Mouse (Mus musculus) MEL (cell line): ENCODE measurements around the gene Kcnh6. TPM values are rescaled to one million over a fixed set of nuclear protein-coding genes. Genes with fewer than 3 reads are reported as not detected.
A peak's percentile ranks its signal among the peaks of the same experiment; 100 is the strongest.

Source experiments
- DNase-seq: peaks from one replicate; pipeline ENCODE4 v3.0.0; 2011; ENCODE audit warnings: low read depth, low spot score
- H3K27ac ChIP-seq: 2 replicates; pipeline ENCODE4 v1.5.1; 2012; ENCODE audit warnings: low read depth, mild to moderate bottlenecking, control low read depth, low read length, moderate library complexity; ENCODE audit not compliant: control insufficient read depth
- H3K27me3 ChIP-seq, 2 experiments: fragments of 150-350 bp in 1 of 2; sonication (generic) in 1 of 2; 2 replicates each; pipeline ENCODE4 v1.6.1; 2012; ENCODE audit warnings: low read length in 2 of 2, mild to moderate bottlenecking in 2 of 2, improper control_type of control experiment in 1 of 2, moderate library complexity in 1 of 2; ENCODE audit not compliant: insufficient read depth in 2 of 2, control insufficient read depth in 1 of 2
- H3K36me3 ChIP-seq, 2 experiments: 2 replicates each; pipeline ENCODE4 v1.6.1; 2012 to 2014; ENCODE audit warnings: low read length in 2 of 2, improper control_type of control experiment in 1 of 2, inconsistent platforms in 1 of 2, mild to moderate bottlenecking in 1 of 2; ENCODE audit not compliant: insufficient read depth in 2 of 2, control insufficient read depth in 1 of 2
- H3K4me1 ChIP-seq, 2 experiments: fragments of 150-350 bp in 1 of 2; sonication (generic) in 1 of 2; 2 replicates each; pipeline ENCODE4 v1.6.1; 2012; ENCODE audit warnings: low read length in 2 of 2, improper control_type of control experiment in 1 of 2, mild to moderate bottlenecking in 1 of 2; ENCODE audit not compliant: insufficient read depth in 2 of 2, control insufficient read depth in 1 of 2
- H3K4me3 ChIP-seq, 2 experiments: fragments of 150-350 bp in 1 of 2; sonication (generic) in 1 of 2; 2 replicates each; pipeline ENCODE4 v1.5.1; 2012; ENCODE audit warnings: low read depth in 2 of 2, low read length in 2 of 2, mild to moderate bottlenecking in 2 of 2, moderate library complexity in 2 of 2, control low read depth in 1 of 2, improper control_type of control experiment in 1 of 2; ENCODE audit not compliant: control insufficient read depth in 1 of 2, insufficient read depth in 1 of 2
- H3K79me2 ChIP-seq: 2 replicates; pipeline ENCODE4 v1.6.1; 2012; ENCODE audit warnings: mild to moderate bottlenecking, low read length, moderate library complexity; ENCODE audit not compliant: control insufficient read depth, poor library complexity, insufficient read depth
- H3K9ac ChIP-seq: 2 replicates; pipeline ENCODE4 v1.6.1; 2012; ENCODE audit warnings: low read depth, mild to moderate bottlenecking, control low read depth, low read length, moderate library complexity; ENCODE audit not compliant: control insufficient read depth, poor library complexity, severe bottlenecking
- H3K9me3 ChIP-seq: fragments of 150-350 bp; sonication (generic); replicated peaks from 2 replicates; pipeline ENCODE4 v1.6.1; 2012; ENCODE audit warnings: mild to moderate bottlenecking, low read length, improper control_type of control experiment, moderate library complexity; ENCODE audit not compliant: insufficient read depth
- BHLHE40 ChIP-seq: IDR thresholded peaks from 2 replicates; pipeline ENCODE4 v1.6.1; 2012; ENCODE audit warnings: low read depth, mild to moderate bottlenecking, inconsistent platforms, low read length, improper control_type of control experiment, borderline replicate concordance
- CHD1 ChIP-seq: IDR thresholded peaks from 2 replicates; pipeline ENCODE4 v1.6.1; 2012; ENCODE audit warnings: low read depth, mild to moderate bottlenecking, inconsistent platforms, low read length, improper control_type of control experiment
- CHD2 ChIP-seq: IDR thresholded peaks from 2 replicates; pipeline ENCODE4 v1.6.1; 2011; ENCODE audit warnings: low read length, improper control_type of control experiment
- CTCF ChIP-seq, 3 experiments: IDR thresholded peaks in 2 of 3; conservative IDR thresholded peaks in 1 of 3; 2 replicates each; pipeline ENCODE4 v1.5.1; 2011 to 2012; ENCODE audit warnings: low read length in 3 of 3, low read depth in 2 of 3, mild to moderate bottlenecking in 2 of 3, improper control_type of control experiment in 1 of 3, inconsistent platforms in 1 of 3, mixed read lengths in 1 of 3, moderate library complexity in 1 of 3; ENCODE audit not compliant: control insufficient read depth in 1 of 3, insufficient read depth in 1 of 3, poor library complexity in 1 of 3, severe bottlenecking in 1 of 3
- E2F4 ChIP-seq: IDR thresholded peaks from 2 replicates; pipeline ENCODE4 v1.6.1; 2011; ENCODE audit warnings: low read depth, low read length, improper control_type of control experiment, borderline replicate concordance
- ELF1 ChIP-seq: IDR thresholded peaks from 2 replicates; pipeline ENCODE4 v1.6.1; 2014; ENCODE audit warnings: low read depth, mild to moderate bottlenecking, inconsistent platforms, low read length, improper control_type of control experiment, moderate library complexity
- EP300 ChIP-seq, 2 experiments: IDR thresholded peaks; 2 replicates each; pipeline ENCODE4 v1.6.1; 2011; ENCODE audit warnings: improper control_type of control experiment in 2 of 2, low read length in 2 of 2, low read depth in 1 of 2, mild to moderate bottlenecking in 1 of 2
- ETS1 ChIP-seq: IDR thresholded peaks from 2 replicates; pipeline ENCODE4 v1.6.1; 2012; ENCODE audit warnings: low read depth, mild to moderate bottlenecking, inconsistent platforms, low read length, improper control_type of control experiment, moderate library complexity
- GABPA ChIP-seq: IDR thresholded peaks from 2 replicates; pipeline ENCODE4 v1.6.1; 2012; ENCODE audit warnings: low read depth, mild to moderate bottlenecking, inconsistent platforms, low read length, improper control_type of control experiment, moderate library complexity
- HCFC1 ChIP-seq: IDR thresholded peaks from 2 replicates; pipeline ENCODE4 v1.6.1; 2012; ENCODE audit warnings: low read depth, mild to moderate bottlenecking, inconsistent platforms, low read length, improper control_type of control experiment, moderate library complexity
- JUND ChIP-seq: IDR thresholded peaks from 2 replicates; pipeline ENCODE4 v1.6.1; 2011; ENCODE audit warnings: low read depth, mild to moderate bottlenecking, improper control_type of control experiment, low read length
- KAT2A ChIP-seq: conservative IDR thresholded peaks from 2 replicates; pipeline ENCODE4 v1.6.1; 2012; ENCODE audit warnings: low read depth, low read length, improper control_type of control experiment, inconsistent platforms
- MAFK ChIP-seq: IDR thresholded peaks from 2 replicates; pipeline ENCODE4 v1.6.1; 2011; ENCODE audit warnings: low read depth, mild to moderate bottlenecking, low read length, improper control_type of control experiment, borderline replicate concordance
- MAX ChIP-seq: IDR thresholded peaks from 2 replicates; pipeline ENCODE4 v1.6.1; 2011; ENCODE audit warnings: low read length, improper control_type of control experiment
- MYB ChIP-seq: IDR thresholded peaks from 2 replicates; pipeline ENCODE4 v1.6.1; 2011; ENCODE audit warnings: mild to moderate bottlenecking, low read depth, low read length, improper control_type of control experiment
- MYC ChIP-seq: IDR thresholded peaks from 2 replicates; pipeline ENCODE4 v1.6.1; 2011; ENCODE audit warnings: low read depth, mild to moderate bottlenecking, low read length, improper control_type of control experiment, moderate library complexity
- NRF1 ChIP-seq: IDR thresholded peaks from 2 replicates; pipeline ENCODE4 v1.6.1; 2014; ENCODE audit warnings: low read depth, mild to moderate bottlenecking, inconsistent platforms, low read length, improper control_type of control experiment, moderate library complexity; ENCODE audit not compliant: poor library complexity, insufficient read depth, severe bottlenecking
- POLR2A ChIP-seq, 2 experiments: IDR thresholded peaks; 2 replicates each; pipeline ENCODE4 v1.6.1; 2011 to 2012; ENCODE audit warnings: low read length in 2 of 2, mild to moderate bottlenecking in 2 of 2, control low read depth in 1 of 2, improper control_type of control experiment in 1 of 2, low read depth in 1 of 2, moderate library complexity in 1 of 2; ENCODE audit not compliant: control insufficient read depth in 1 of 2, insufficient read depth in 1 of 2, poor library complexity in 1 of 2
- POLR2AphosphoS5 ChIP-seq: IDR thresholded peaks from 2 replicates; pipeline ENCODE4 v1.6.1; 2012; ENCODE audit warnings: low read depth, borderline replicate concordance, mild to moderate bottlenecking, inconsistent platforms, low read length, moderate library complexity, mixed read lengths
- RAD21 ChIP-seq: IDR thresholded peaks from 2 replicates; pipeline ENCODE4 v1.6.1; 2011; ENCODE audit warnings: mild to moderate bottlenecking, low read depth, low read length, improper control_type of control experiment
- RCOR1 ChIP-seq: IDR thresholded peaks from 2 replicates; pipeline ENCODE4 v1.6.1; 2012; ENCODE audit warnings: low read depth, mild to moderate bottlenecking, inconsistent platforms, low read length, improper control_type of control experiment
- SIN3A ChIP-seq: IDR thresholded peaks from 2 replicates; pipeline ENCODE4 v1.6.1; 2012; ENCODE audit warnings: low read length, improper control_type of control experiment, inconsistent platforms
- SMC3 ChIP-seq: IDR thresholded peaks from 2 replicates; pipeline ENCODE4 v1.6.1; 2011; ENCODE audit warnings: low read depth, low read length, improper control_type of control experiment
- TAL1 ChIP-seq: IDR thresholded peaks from 2 replicates; pipeline ENCODE4 v1.6.1; 2012; ENCODE audit warnings: mild to moderate bottlenecking, inconsistent platforms, low read length, moderate library complexity, mixed read lengths
- TBP ChIP-seq: IDR thresholded peaks from 2 replicates; pipeline ENCODE4 v1.8.0; 2011; ENCODE audit warnings: low read depth, low read length, improper control_type of control experiment
- TCF12 ChIP-seq: IDR thresholded peaks from 2 replicates; pipeline ENCODE4 v1.6.1; 2014; ENCODE audit warnings: low read depth, mild to moderate bottlenecking, inconsistent platforms, low read length, improper control_type of control experiment, moderate library complexity
- USF1 ChIP-seq: IDR thresholded peaks from 2 replicates; pipeline ENCODE4 v1.6.1; 2014; ENCODE audit warnings: low read depth, mild to moderate bottlenecking, inconsistent platforms, low read length, improper control_type of control experiment, moderate library complexity
- USF2 ChIP-seq, 2 experiments: IDR thresholded peaks; 2 replicates each; pipeline ENCODE4 v1.6.1; 2011 to 2012; ENCODE audit warnings: improper control_type of control experiment in 2 of 2, low read length in 2 of 2, borderline replicate concordance in 1 of 2, inconsistent platforms in 1 of 2, low read depth in 1 of 2, mild to moderate bottlenecking in 1 of 2; ENCODE audit not compliant: insufficient read depth in 1 of 2
- ZC3H11A ChIP-seq: IDR thresholded peaks from 2 replicates; pipeline ENCODE4 v1.6.1; 2012; ENCODE audit warnings: low read depth, mild to moderate bottlenecking, inconsistent platforms, low read length, improper control_type of control experiment
- ZMIZ1 ChIP-seq: IDR thresholded peaks from 2 replicates; pipeline ENCODE4 v1.6.1; 2012; ENCODE audit warnings: low read depth, mild to moderate bottlenecking, inconsistent platforms, low read length, improper control_type of control experiment, moderate library complexity
- ZNF384 ChIP-seq: IDR thresholded peaks from 2 replicates; pipeline ENCODE4 v1.6.1; 2012; ENCODE audit warnings: low read depth, mild to moderate bottlenecking, inconsistent platforms, low read length, improper control_type of control experiment
- polyA plus RNA-seq, 2 experiments: library from polyadenylated mRNA; stranded (reverse) in 1 of 2; unstranded in 1 of 2; fragments of >175 nt in 1 of 2; fragments of >200 nt in 1 of 2; gene quantifications; 2 replicates each; pipeline versions ENCODE4 v1.2.1 to v1.2.4; 2012; ENCODE audit warnings: low replicate concordance in 2 of 2, low read depth in 1 of 2; ENCODE audit not compliant: insufficient read length in 2 of 2, insufficient read depth in 1 of 2, missing spikeins in 1 of 2
- total RNA-seq: library from RNA; depleted of rRNA; stranded (reverse); fragments of 300-350 nt; gene quantifications from 2 replicates; pipeline ENCODE4 v1.2.3, GENCODE M21; 2012

The Kcnh6 gene
- total and polyA plus RNA-seq, 3 experiments: 0.04 to 0.07 TPM; not detected in 1

DNA sequence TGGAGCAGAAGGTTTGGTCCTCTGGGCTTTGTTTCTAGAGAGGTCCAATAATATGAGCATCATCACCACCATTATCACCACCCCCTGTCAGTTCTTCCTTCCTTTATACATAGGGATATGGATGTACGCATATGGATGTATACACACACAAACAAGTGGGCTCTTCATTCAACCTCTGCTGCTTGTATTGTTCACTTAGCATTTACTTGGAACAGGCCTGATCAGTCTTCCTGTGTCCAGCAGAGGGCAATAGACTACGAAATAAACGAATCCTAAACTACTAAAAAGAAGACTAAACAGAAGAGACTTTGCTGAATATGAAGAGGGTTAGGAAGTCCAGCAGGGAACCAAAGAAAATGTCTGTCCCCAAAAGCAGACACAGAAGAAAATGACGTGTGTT is 6.2 kb upstream of the Kcnh6 start:
- H3K9me3 ChIP-seq: no peaks in the 10 kb centered on the region
- H3K27ac ChIP-seq: no peak overlapping the region
- DNase-seq: peak; percentile 75
- H3K4me3 ChIP-seq: no peak overlapping the region
- H3K4me1 ChIP-seq: 0 out of 4 replicates have a peak, but pooled peaks cover 0 to 4% of the 10 kb centered on the region in 2 experiments
- H3K9ac ChIP-seq: no peak overlapping the region
- H3K79me2 ChIP-seq: no peaks in the 10 kb centered on the region
- H3K27me3 ChIP-seq: peaks cover 0 to 6% of the 10 kb centered on the region in 2 experiments
- no peaks in the 10 kb centered on the region for H3K36me3 ChIP-seq
- TF ChIP-seq ETS1: no peak
- TF ChIP-seq CTCF (IDR thresholded peaks at IDR 0.05 in 2 of 3, conservative IDR thresholded peaks at IDR 0.05 in 1 of 3; ENCODE audit: control insufficient read depth in 1 of 3, insufficient read depth in 1 of 3, low read depth in 2 of 3, low read length in 3 of 3, poor library complexity in 1 of 3, severe bottlenecking in 1 of 3): peak; percentile 23 to 81 (median 68); a peak in 5 of 6 replicates
- no peak for TF ChIP-seq TAL1
- no peak for TF ChIP-seq TCF12
- no peak for TF ChIP-seq POLR2A (IDR thresholded peaks at IDR 0.05; ENCODE audit: control insufficient read depth in 1 of 2, insufficient read depth in 1 of 2, low read depth in 1 of 2, low read length in 2 of 2, poor library complexity in 1 of 2)
- TF ChIP-seq MAX: no peak
- TF ChIP-seq ZNF384: no peak
- TF ChIP-seq MYC: 0 out of 2 replicates have a peak, but pooled peaks have one; percentile 15
- no peak for TF ChIP-seq EP300 (IDR thresholded peaks at IDR 0.05; ENCODE audit: low read depth in 1 of 2, low read length in 2 of 2)
- TF ChIP-seq E2F4: no peak
- TF ChIP-seq SIN3A: peak; percentile 49; the same call in 1 of the 2 replicates
- peak; percentile 85 for TF ChIP-seq ZC3H11A
- TF ChIP-seq POLR2AphosphoS5: no peak
- TF ChIP-seq CHD1: no peak
- TF ChIP-seq MAFK: no peak
- no peak for TF ChIP-seq MYB
- TF ChIP-seq RAD21: peak; percentile 79
- TF ChIP-seq TBP: 0 out of 2 replicates have a peak, but pooled peaks have one; percentile 17
- TF ChIP-seq SMC3: peak; percentile 86
- TF ChIP-seq CHD2: no peak
- TF ChIP-seq BHLHE40: no peak
- no peak for TF ChIP-seq RCOR1

DNA sequence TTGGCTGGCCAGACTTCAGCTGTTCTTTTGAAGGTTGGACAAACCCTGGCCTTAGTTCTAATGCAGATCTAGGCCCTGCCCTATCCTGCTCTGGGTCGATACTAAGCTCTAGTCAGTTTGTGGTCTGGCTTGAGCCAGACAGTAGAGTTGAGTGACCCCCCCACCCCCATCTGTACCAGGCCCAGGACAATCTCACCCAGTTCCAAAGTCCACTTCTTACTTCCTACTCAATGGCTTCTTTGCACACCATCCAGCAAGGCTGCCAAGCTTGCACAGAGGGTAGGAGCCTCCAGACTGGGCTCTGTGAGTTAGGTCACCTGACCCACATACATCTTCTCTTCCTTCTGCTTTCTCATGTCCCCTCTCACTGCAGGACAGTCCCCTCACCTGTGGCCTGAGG is 3.3 kb upstream of the Kcnh6 start:
- H3K79me2 ChIP-seq: no peaks in the 10 kb centered on the region
- no peaks in the 10 kb centered on the region for H3K36me3 ChIP-seq
- no peak overlapping the region for H3K4me3 ChIP-seq
- 0 out of 4 replicates have a peak, but pooled peaks cover 0 to 6% of the 10 kb centered on the region in 2 experiments for H3K4me1 ChIP-seq
- H3K27ac ChIP-seq: no peak overlapping the region
- H3K27me3 ChIP-seq: no peaks in the 10 kb centered on the region; a peak in 1 of 4 replicates
- no peak overlapping the region for H3K9ac ChIP-seq
- H3K9me3 ChIP-seq: no peaks in the 10 kb centered on the region
- DNase-seq: no peak
- no peak for TF ChIP-seq NRF1
- TF ChIP-seq CHD2: no peak
- no peak for TF ChIP-seq TCF12
- no peak for TF ChIP-seq E2F4
- no peak for TF ChIP-seq HCFC1
- no peak for TF ChIP-seq ZMIZ1
- no peak for TF ChIP-seq USF2 (IDR thresholded peaks at IDR 0.05; ENCODE audit: borderline replicate concordance in 1 of 2, insufficient read depth in 1 of 2, low read depth in 1 of 2, low read length in 2 of 2)
- no peak for TF ChIP-seq KAT2A
- TF ChIP-seq USF1: no peak
- no peak for TF ChIP-seq ELF1
- no peak for TF ChIP-seq JUND
- no peak for TF ChIP-seq MAFK
- no peak for TF ChIP-seq POLR2A (IDR thresholded peaks at IDR 0.05; ENCODE audit: control insufficient read depth in 1 of 2, insufficient read depth in 1 of 2, low read depth in 1 of 2, low read length in 2 of 2, poor library complexity in 1 of 2)
- no peak for TF ChIP-seq TBP
- TF ChIP-seq GABPA: no peak
- TF ChIP-seq MYB: no peak
- no peak for TF ChIP-seq SIN3A
- TF ChIP-seq POLR2AphosphoS5: no peak
- no peak for TF ChIP-seq TAL1
